Mouse (Mus musculus): ENCODE results near the gene Gria2.

DNA sequence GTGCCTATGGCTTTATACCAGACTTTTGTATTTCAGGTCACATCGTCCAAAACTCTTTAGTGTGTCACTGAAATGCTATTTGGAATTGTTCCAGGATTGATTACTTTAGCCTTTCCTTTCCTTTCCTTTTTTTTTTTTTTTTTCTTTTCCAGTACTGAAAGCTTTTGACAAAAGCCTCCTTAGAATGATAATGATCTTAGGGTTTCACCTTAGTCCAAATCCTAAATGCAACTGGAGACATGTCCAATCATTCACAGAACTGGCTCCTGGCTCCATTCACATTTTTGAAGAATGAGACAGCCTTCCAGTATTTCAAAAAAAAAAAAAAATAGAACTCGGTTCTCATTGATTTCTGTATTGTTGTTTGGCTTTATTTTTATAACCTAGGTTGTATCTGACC is 139.3 kb downstream of the Gria2 start:
- TF ChIP-seq CTCF (conservative IDR thresholded peaks at IDR 0.05; ENCODE audit: low read length) (no peak), NANOG (IDR thresholded peaks at IDR 0.05; ENCODE audit: borderline replicate concordance, low read length) (no peak), POU5F1 (IDR thresholded peaks at IDR 0.05; ENCODE audit: borderline replicate concordance, low read length) (no peak)

Data from E14TG2a.4 (cell line).